Mouse (Mus musculus): Measurements from ENCODE around the gene Rab30. TPM values are rescaled to one million over a fixed set of nuclear protein-coding genes. Genes with fewer than 3 reads are reported as not detected.

The Rab30 gene
- total RNA-seq, 2 experiments from 2014 or later = 7.6 to 8.0 TPM

- DNase-seq (ENCODE audit: low spot score in 2 of 2) = no peak
These were observed 95.8 kb downstream of the Rab30 start for GRCm38 (mm10) chr7:92837226-92837625.

DNA sequence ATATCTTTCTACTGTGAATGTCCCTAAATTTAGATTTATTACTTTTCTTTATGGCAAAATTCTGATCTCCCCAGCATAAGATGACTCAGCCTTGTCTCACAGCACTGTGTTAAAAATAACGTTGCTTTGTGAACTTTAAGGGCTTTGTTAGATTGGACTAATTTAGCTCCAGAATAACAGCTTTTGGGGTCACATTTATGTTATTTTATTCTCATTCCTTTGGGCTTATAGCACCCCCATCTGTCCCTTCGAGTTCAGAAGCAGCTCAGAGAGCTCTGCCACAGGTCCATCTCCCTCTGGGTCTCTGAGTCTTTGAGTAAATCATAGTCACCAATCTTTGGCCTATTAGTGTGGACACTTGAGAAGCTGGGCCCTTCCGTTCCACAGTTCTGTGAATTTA lies 96.5 kb downstream of the Rab30 start:
- DNase-seq (ENCODE audit: low spot score in 2 of 2) = no peak

DNA sequence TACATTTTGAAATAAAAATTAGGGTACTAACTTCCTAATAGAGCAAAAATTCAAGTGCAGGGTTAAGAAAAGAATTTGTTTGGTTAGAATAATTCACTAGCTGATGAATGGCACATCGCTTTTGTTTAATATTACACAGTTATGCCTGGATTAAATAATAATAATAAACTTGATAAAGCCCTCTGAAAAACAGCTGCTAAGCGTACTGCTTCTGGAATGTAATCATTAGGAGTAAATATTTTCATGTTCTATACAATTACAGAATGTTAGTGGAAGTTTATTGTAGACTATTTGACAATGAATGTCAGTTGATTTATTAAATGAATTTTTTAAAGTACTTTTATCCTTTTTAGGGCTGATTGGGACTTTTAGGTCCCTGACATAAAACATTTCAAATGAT lies 100.9 kb downstream of the Rab30 start:
- DNase-seq (ENCODE audit: low spot score in 2 of 2) = no peak

DNA sequence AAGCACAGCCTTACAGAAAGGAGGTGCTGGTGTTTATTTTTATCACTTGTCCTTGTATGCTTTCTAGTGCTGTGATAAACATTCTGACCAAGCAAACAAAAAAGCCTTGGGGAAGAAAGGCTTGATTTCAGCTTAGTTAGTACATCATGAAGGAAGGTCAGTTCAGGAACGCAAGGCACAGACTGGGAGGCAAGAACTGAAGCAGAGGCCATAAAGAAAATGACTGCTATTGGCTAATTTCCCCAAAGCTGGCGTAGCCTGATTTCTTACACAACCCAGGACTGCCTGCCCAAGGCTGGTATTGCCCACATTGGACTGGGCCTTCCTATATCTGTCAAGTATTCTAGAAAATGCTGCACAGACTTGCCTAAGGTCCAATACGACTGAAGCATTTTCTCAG lies 106.8 kb downstream of the Rab30 start:
- DNase-seq (ENCODE audit: low spot score in 2 of 2) = no peak

DNA sequence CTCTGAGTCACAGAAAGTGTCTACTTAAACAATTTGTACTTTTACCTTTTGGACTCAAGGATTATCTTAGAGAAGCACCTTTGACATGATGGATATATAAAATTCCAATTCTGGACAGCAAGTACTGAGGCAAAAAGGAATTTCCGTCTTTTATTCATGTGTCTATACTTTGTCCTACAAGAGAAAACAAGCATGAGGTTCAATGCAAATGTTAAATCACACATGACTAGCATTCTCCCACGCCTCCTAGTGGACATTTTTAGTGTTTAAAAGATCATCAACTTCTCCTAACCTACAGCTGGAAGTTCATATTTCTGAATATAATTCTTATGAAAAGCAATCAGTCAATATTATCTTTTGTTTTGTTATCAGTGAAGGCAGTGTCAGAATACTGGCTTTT lies 125.1 kb downstream of the Rab30 start:
- DNase-seq (ENCODE audit: low spot score in 2 of 2) = no peak

DNA sequence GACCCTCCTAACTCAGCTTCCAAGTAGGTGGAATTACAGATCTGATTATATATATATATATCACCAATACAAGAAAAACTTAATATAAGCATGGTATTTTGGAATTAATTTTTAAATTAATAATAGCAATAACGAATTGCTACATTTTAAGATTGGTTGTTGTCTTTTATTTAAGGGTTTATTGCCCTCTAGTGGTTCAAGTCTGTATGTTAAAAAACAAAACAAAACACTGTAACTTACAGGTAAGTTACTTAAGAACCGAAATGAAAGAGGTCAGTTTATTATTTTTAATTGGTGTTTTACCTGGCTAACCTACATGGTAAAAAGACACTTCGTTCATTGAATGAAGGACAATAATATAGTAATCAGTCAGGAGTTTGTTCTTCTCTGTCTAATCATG lies 128.8 kb downstream of the Rab30 start:
- DNase-seq (ENCODE audit: low spot score in 2 of 2) = no peak

GRCm38 (mm10) chr7:92871596-92871995 lies 130.2 kb downstream of the Rab30 start:
- DNase-seq (ENCODE audit: low spot score in 2 of 2) = no peak

DNA sequence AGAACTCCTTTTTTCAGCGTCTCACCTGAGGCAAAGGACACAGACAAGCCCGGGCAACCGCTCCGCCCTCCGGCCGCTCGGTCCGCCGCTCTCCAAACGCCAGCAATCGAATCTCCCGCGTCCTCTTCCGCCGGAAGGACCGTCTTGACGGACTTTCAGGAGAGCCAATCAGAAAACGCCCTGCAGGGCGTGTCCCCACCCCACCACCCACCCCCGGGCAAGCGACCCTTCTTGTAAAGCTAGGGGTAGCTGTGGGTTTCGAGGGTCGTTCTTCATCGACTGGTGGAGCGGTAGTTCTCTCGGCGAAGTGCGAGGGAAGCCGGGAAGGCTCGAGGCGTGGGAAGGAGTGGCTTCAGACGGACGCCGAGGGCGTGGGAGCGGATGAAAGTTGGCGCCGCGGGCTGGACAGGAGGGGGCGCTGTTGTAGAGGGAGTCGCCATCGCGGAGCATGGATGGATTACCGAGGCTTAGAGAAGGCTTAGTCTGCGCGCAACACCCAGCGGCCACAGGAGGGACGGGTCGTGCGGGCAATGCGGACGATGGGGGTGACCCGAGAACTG lies 132.8 kb downstream of the Rab30 start, which contains the start of the genes Ddias and Prcp:
Gene Ddias, minus strand, starts transcription at position 132 of the 560 bp plus-strand sequence.
Gene Prcp, plus strand, starts transcription at position 355 of the 560 bp plus-strand sequence.
- DNase-seq (ENCODE audit: low spot score in 2 of 2) = peak; percentile 89

- DNase-seq (ENCODE audit: low spot score in 2 of 2) = peak; percentile 33 to 56
These were observed 133.5 kb downstream of the Rab30 start for GRCm38 (mm10) chr7:92874761-92875408.

- no peak for DNase-seq (ENCODE audit: low spot score in 2 of 2)
These were observed 134.7 kb downstream of the Rab30 start for GRCm38 (mm10) chr7:92876066-92876465.

- no peak for DNase-seq (ENCODE audit: low spot score in 2 of 2)
These were observed 135.1 kb downstream of the Rab30 start for GRCm38 (mm10) chr7:92876538-92876937.

- DNase-seq (ENCODE audit: low spot score in 2 of 2) = no peak
These were observed 137.3 kb downstream of the Rab30 start for GRCm38 (mm10) chr7:92878575-92879285.

DNA sequence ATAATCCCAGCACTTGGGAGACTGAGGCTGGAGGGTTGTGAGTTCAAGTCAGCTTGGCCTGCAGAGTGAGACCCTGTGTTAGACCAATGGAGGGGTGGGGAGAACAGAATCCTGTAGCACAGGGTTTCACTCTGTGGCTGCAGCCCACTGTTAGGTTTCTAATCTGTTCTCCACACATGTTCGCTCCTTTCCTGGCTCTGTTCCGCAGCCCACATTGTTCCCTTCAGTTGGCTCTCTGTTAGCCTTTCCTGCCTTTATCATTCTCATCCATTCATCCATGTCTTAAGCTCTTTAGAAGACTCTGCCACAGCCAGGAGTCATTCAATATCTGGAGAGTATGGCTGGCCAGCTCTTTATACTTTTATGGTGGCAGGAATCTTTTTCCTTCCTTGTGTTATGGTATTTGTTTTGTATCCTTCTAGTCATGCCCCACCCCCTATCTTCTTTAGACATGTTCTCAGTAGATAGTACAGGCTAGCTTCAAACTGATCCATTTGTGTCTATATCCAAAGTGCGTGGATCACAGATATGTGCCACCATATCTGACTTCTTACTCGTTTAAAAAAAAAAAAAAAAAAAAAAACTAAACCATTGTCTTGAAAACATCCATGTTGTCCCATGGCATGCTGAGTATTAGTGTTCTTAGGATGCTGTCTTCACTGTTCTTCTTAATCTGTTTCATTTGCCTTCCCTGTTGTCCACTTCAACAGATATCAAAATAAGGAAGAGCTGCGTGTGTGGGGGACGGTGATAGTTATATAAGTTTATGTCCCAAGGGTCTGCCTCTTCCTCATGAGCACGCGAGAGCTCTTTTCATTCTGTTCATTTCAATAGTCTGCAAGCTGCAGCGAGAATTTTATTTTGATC lies 142.7 kb downstream of the Rab30 start:
- DNase-seq (ENCODE audit: low spot score in 2 of 2) = no peak

DNA sequence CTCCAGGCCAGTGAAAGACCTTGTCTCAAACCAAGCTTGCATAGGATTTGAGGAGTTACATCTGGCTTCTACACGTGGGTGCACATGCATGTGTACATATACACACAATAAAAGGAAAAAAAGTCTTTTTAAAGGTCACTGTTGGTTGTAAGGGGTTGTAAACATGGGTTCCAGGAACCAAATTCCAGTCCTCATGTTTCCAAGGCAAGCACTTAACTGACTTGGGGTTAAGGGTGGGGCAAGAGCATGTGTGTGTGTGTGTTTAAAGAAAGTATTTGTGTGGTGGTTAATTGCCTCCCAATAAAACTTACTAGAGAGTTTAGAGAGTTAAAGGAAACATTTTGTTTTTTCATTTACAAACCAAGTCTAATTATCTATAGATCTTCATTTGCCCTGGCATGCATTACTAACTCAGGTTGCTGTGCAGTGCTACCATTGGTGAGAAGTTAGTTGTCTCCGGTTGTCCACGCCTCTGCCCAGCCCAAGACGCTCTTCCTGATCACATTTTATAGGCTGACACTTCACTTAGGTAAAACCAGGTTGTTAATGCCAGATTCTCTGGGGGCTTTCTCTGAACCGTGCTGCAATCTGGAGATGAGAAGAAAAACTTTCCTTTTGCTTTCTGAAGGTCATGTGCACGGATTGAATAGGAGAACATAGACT lies 143.7 kb downstream of the Rab30 start:
- no peak for DNase-seq (ENCODE audit: low spot score in 2 of 2)

DNA sequence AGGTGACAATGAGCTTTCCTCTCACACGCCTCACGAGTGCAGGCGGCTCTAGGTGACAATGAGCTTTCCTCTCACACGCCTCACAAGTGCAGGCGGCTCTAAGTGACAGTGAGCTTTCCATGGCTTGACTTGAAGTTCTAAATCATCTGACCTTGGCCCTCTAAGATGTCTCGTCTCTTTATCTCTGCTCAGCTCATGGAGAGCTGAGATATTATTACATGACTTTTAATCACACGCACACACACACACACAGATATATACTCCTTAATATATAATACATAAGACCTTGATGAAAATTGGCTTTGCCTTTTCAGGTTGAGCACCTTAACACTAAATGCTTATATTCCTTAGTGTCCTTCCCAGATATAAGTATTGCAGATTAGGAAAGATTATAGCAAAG lies 145.4 kb downstream of the Rab30 start:
- DNase-seq (ENCODE audit: low spot score in 2 of 2) = no peak

- no peak for DNase-seq (ENCODE audit: low spot score in 2 of 2)
These were observed 145.8 kb downstream of the Rab30 start for GRCm38 (mm10) chr7:92887230-92887629.

DNA sequence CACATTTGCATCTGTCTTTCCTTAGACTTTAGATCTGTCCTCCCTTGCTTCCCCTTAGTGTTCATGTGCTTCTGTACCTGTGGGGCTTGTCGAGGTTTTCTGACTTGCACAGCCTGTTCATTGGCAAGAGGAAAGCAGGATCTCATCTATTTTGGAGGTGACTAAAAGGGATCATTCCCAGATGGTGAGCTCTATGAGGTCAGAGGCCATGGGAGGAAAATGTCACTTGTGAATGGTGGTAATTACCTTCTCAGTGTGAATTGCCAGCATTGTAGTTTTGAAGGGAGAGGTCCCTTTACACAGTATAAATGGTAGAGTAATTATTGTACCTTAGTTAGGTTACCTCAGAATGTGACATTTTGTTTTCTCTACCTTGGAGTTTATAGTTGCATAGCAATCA lies 148.8 kb downstream of the Rab30 start:
- no peak for DNase-seq (ENCODE audit: low spot score in 2 of 2)

DNA sequence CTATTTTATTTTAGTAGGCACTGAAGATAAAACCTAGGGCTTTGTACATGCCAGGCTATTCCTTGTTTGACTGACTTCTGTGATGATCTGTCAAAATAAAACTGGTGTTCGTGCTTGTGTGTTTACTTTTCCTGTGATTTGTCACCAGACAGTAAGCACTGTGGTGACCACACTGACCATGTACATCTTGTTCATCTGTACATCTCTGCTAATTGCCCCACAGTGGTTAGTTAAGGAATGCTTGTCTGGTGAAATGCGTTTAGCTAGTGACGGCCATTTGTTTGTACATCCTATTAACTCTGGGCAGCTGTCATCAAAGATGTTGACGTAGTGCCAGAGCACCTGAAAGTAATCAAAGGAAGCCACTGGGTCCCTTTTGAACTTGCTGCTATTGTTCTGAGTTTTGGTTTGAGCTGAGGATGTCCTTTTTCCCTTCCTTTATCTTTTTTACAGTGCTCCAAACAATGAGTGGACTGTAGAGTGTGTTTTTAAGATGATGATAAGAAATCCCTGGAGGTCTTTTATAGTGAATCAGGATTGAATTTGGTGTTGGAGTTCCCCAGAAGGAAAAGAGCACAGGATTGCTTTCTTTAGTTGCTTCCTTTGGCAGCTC lies 149.3 kb downstream of the Rab30 start:
- no peak for DNase-seq (ENCODE audit: low spot score in 2 of 2)

DNA sequence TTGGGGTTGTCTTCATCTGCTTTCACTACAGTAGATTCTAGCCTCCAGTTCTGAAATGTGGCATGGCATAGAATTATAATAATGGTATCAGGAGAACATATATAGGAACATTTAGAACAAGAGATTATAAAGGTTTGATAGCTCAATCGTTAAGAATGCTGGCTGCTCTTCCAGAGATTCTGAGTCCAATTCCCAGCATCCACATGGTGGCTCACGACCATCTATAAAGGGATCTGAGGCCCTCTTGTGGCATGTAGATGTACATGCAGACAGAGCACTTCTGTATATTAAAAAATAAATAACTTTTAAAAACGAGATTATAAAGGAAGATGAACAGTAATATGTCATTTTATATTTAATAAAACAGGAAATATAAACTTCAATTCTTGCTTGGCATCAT lies 152.1 kb downstream of the Rab30 start:
- DNase-seq (ENCODE audit: low spot score in 2 of 2) = no peak
